Mouse (Mus musculus) stomach, embryonic 14.5 days (tissue): Measurements from ENCODE around the gene Efna4. TPM values are rescaled to one million over a fixed set of nuclear protein-coding genes. Genes with fewer than 3 reads are reported as not detected.

Experiments
- ATAC-seq: fragments of 200-750 bp; cut with Nextera tagmentation; 2 replicates; pipeline ENCODE4 v1.8.0; 2017; ENCODE audit warnings: low read depth, moderate TSS enrichment; ENCODE audit not compliant: insufficient number of reproducible peaks, insufficient read depth, low FRiP score
- H3K27ac ChIP-seq: fragments of 300-500 bp; sonication (generic); 2 replicates; pipeline ENCODE4 v1.5.1; 2014; ENCODE audit warnings: mild to moderate bottlenecking, low read length, moderate library complexity, mixed read lengths
- H3K27me3 ChIP-seq: fragments of 300-500 bp; sonication (generic); 2 replicates; pipeline ENCODE4 v1.6.1; 2014; ENCODE audit warnings: low read length, control low read depth, mixed read lengths; ENCODE audit not compliant: control insufficient read depth, insufficient read depth
- H3K36me3 ChIP-seq: fragments of 300-500 bp; sonication (generic); 2 replicates; pipeline ENCODE4 v1.6.1; 2014; ENCODE audit warnings: mild to moderate bottlenecking, control low read depth, low read length, moderate library complexity, mixed read lengths; ENCODE audit not compliant: control insufficient read depth, insufficient read depth
- H3K4me1 ChIP-seq: fragments of 300-500 bp; sonication (generic); 2 replicates; pipeline ENCODE4 v1.6.1; 2014; ENCODE audit warnings: low read length, control low read depth, mixed read lengths; ENCODE audit not compliant: control insufficient read depth, insufficient read depth
- H3K4me2 ChIP-seq: fragments of 300-500 bp; sonication (generic); replicated peaks from 2 replicates; pipeline ENCODE4 v1.6.1; 2014; ENCODE audit warnings: low read depth, low read length, control low read depth
- H3K4me3 ChIP-seq: fragments of 300-500 bp; sonication (generic); 2 replicates; pipeline ENCODE4 v1.5.1; 2014; ENCODE audit warnings: low read depth, low read length, control low read depth
- H3K9ac ChIP-seq: fragments of 300-500 bp; sonication (generic); replicated peaks from 2 replicates; pipeline ENCODE4 v1.6.1; 2014; ENCODE audit warnings: low read depth, mild to moderate bottlenecking, control low read depth, low read length, moderate library complexity, mixed read lengths
- H3K9me3 ChIP-seq: fragments of 300-500 bp; sonication (generic); 2 replicates; pipeline ENCODE4 v1.6.1; 2016; ENCODE audit warnings: low read depth, low read length, control low read depth; ENCODE audit not compliant: control insufficient read depth
- WGBS: fragments of 180-500 bp; shearing (Covaris S2); extraction: QIAGEN DNeasy Blood & Tissue Kit; methylation state at CpG from one replicate; pipeline ENCODE4 v1.1.7; 2014; 5-methylcytosine and 5-hydroxymethylcytosine counted together
- polyA plus RNA-seq: library from polyadenylated mRNA; unstranded; fragments of >200 nt; fragmentation: Nextera tagmentation; extraction: Ambion mirVana; gene quantifications from 2 replicates; pipeline ENCODE4 v1.2.1, GENCODE M21; 2014

Efna4 gene
- polyA plus RNA-seq, 1 experiment from 2014 or later, result 25.3 TPM

DNA sequence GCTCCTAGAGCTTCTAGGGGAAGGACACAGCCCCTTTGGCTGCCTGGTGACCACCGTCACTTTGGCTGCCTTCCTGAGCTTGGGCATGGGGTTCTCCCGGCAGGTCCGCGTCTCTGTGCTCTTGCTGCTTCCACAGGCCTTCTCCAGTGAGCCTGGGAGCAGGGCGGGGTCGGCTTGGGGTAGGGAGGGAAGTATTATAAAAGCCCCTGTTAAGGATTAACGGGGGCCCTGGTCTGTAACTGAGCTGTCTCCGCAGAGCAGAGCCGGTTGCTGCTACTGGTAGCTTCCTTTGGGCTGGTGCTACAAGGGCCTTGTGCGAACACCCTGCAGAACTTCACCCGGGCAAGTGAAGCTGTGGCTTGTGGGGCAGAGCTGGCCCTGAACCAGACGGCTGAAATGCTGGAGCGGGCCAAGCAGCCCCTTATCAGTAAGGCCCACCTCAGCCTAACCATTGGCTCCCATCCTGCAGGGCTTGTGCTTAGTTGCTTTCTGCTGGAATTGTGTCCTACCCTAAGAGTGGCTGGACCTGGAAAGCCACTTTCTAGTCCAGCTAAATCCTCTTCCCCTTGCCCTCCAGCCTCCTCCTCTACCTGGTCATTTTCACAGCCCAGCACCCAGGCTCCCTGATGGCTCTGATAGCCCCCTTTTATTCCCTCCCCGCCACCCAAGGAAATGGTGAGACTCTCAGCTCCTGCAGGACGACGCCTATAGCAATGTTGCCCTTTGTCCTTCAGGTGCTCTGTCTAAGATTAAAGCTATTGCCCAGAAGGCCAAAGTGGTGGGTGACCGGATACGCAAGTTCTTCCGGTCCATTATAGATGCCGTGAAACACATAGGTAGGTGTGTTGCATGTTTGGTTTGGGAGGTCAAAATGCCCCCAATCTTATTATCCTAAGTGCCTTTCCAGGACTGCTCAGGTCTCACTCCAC is 27.9 kb upstream of the Efna4 start:
- no peak overlapping the region for H3K4me2 ChIP-seq

DNA sequence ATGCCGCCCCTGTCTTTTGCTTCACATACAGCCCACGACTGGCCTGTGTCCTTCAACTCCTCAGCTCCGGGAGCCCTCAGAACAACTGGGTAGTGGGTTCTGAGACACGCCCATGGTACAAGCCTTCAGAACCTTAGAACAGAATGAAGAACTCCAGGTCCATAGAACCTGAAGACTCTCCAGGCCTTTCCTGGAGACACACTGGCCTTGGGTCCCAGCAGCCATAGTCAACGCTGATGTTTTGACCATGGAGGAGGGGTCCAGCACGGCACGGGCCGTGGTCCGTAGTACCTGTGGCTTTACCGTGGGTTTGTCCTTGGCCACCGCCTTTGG is 27.3 kb upstream of the Efna4 start, which contains the start of gene Dcst1:
Dcst1 (minus strand) TSS at position 101 of the 333 bp plus-strand sequence.
- Histone ChIP-seq H3K27ac (no peak within 1 kb of the TSS), H3K9ac (0 out of 2 replicates have a peak within 1 kb of the TSS, but pooled peaks have one; percentile 33), H3K27me3 (no peaks in the 10 kb centered on the region), H3K9me3 (no peaks in the 10 kb centered on the region), H3K4me3 (no peak within 1 kb of the TSS), H3K4me1 (0 out of 2 replicates have a peak, but pooled peaks cover 4% of the 10 kb centered on the region), H3K36me3 (no peaks in the 10 kb centered on the region), H3K4me2 (no peak within 1 kb of the TSS)
- 91% methylated on average over 11 of the region's 11 CpGs for WGBS
- ATAC-seq, result no peak

More for the DNA sequence above, 27.9 kb upstream of the Efna4 start:
- no peaks in the 10 kb centered on the region for H3K36me3 ChIP-seq
- 0 out of 2 replicates have a peak, but pooled peaks cover 4% of the 10 kb centered on the region for H3K4me1 ChIP-seq
- no peak overlapping the region for H3K4me3 ChIP-seq
- H3K9ac ChIP-seq, result 0 out of 2 replicates have a peak overlapping the region, but pooled peaks have one; percentile 33
- H3K27ac ChIP-seq, result no peak overlapping the region
- 63% methylated on average over 20 of the region's 20 CpGs for WGBS
- H3K27me3 ChIP-seq, result no peaks in the 10 kb centered on the region
- no peak for ATAC-seq
- no peaks in the 10 kb centered on the region for H3K9me3 ChIP-seq

DNA sequence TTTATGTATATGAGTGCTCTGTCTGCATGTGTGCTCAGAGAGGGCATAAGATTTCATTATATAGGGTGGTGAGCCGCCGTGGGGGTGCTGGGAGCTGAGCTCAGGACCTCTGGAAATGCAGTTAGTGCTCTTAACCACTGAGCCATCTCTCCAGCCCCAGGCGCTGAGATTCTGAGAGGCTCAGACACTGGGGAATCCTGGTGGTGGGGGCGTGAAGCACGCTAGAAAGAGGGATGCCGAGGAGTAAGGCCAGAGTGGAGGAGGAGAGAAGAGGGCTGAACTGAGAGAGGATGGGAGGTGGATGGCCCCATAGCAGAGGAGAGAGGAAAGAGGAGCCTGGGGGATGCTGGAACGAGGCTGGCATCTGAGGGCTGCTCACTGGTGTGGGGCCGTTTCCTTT is 26.8 kb upstream of the Efna4 start:
- WGBS, result 63% methylated on average over 8 of the region's 8 CpGs
- no peak for ATAC-seq
- H3K4me2 ChIP-seq, result no peak overlapping the region
- no peaks in the 10 kb centered on the region for H3K9me3 ChIP-seq
- H3K9ac ChIP-seq, result no peak overlapping the region
- no peaks in the 10 kb centered on the region for H3K36me3 ChIP-seq
- no peak overlapping the region for H3K4me3 ChIP-seq
- 0 out of 2 replicates have a peak, but pooled peaks cover 4% of the 10 kb centered on the region for H3K4me1 ChIP-seq
- no peaks in the 10 kb centered on the region for H3K27me3 ChIP-seq
- no peak overlapping the region for H3K27ac ChIP-seq

DNA sequence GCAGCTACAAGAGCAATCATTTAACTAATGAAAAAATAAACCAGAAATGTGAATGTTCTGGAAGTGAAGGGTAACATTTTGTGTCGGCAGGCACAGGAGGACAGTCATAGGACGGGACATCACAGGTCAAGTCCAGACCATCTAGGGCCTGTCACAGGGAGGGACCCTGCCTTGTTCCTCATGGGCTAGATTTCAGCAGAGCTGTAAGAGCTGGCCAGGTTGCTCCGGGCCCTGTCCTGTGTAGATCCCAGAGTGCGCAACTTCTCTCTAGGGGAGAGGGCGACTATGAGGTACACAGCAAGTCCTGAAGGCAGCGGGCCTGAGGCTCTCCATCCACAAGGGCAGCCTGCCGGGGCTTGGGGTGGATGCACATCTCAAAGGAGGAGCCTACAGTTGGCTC is 23.8 kb upstream of the Efna4 start, which contains the start of gene Dcst2:
Dcst2 (plus strand) TSS at position 301 of the 400 bp plus-strand sequence.
- Histone ChIP-seq H3K4me3 (no peak within 1 kb of the TSS), H3K9ac (no peak within 1 kb of the TSS), H3K4me1 (0 out of 2 replicates have a peak, but pooled peaks cover 4% of the 10 kb centered on the region), H3K4me2 (no peak within 1 kb of the TSS), H3K9me3 (no peaks in the 10 kb centered on the region), H3K27me3 (no peaks in the 10 kb centered on the region), H3K27ac (no peak within 1 kb of the TSS), H3K36me3 (no peaks in the 10 kb centered on the region)
- 81% methylated on average over 7 of the region's 7 CpGs for WGBS
- no peak for ATAC-seq

DNA sequence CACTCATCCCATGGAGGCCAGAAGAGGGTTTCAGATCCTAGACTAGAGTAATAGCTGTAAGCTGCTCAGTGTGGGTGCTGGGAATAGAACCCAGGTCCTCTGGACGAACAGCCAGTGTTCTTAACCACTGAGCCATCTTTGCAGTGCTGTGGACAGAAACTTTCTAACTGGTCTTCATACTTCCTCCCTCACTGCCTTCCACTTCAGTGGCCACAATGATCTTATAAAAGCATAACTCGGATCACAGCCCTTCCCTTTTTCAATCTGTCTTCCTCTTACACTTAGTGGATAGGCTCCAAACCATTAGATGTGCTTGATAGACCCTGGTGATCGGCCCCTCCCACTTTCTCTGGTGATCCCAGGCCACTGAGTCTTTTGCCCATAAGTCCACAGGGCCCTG is 22.4 kb upstream of the Efna4 start:
- no peak overlapping the region for H3K9ac ChIP-seq
- 78% methylated on average over 3 of the region's 3 CpGs for WGBS
- H3K27me3 ChIP-seq, result no peaks in the 10 kb centered on the region
- H3K9me3 ChIP-seq, result no peaks in the 10 kb centered on the region
- H3K4me2 ChIP-seq, result no peak overlapping the region
- H3K27ac ChIP-seq, result no peak overlapping the region
- no peaks in the 10 kb centered on the region for H3K36me3 ChIP-seq
- no peaks in the 10 kb centered on the region for H3K4me1 ChIP-seq
- ATAC-seq, result no peak
- H3K4me3 ChIP-seq, result no peak overlapping the region

- no peaks in the 10 kb centered on the region for H3K27me3 ChIP-seq
- H3K4me2 ChIP-seq, result no peak overlapping the region
- H3K27ac ChIP-seq, result no peak overlapping the region
- no peaks in the 10 kb centered on the region for H3K36me3 ChIP-seq
- H3K4me3 ChIP-seq, result no peak overlapping the region
- H3K9ac ChIP-seq, result no peak overlapping the region
- 54% methylated on average over 6 of the region's 6 CpGs for WGBS
- no peaks in the 10 kb centered on the region for H3K4me1 ChIP-seq
- H3K9me3 ChIP-seq, result no peaks in the 10 kb centered on the region
- no peak for ATAC-seq
Observed at GRCm38 (mm10) chr3:89359630-89360029, 21.8 kb upstream of the Efna4 start.

DNA sequence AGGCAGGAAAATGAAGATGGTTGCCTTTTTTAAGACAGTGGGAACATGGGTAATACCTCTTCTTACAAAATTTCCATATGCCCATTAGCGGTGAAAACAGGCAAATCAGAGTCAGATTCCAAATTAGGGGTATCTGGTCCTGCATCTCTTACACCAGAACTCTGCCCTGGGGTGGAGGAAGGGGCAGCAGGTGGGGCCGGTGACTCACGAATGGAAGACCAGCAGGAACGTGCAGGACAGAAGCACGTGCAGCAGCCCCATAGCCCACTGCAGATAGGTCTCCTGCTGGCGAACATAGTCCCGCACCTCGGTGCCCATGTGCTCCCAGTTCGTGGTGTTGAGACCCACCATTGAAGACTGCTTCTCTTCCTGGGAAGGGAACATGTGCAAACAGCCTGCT is 18.2 kb upstream of the Efna4 start:
- H3K27ac ChIP-seq, result no peak overlapping the region

GRCm38 (mm10) chr3:89355512-89355902 is 17.7 kb upstream of the Efna4 start:
- H3K9ac ChIP-seq, result no peak overlapping the region

More for the DNA sequence above, 18.2 kb upstream of the Efna4 start:
- Histone ChIP-seq H3K4me2 (no peak overlapping the region), H3K9ac (no peak overlapping the region), H3K27me3 (no peaks in the 10 kb centered on the region), H3K4me1 (no peaks in the 10 kb centered on the region), H3K4me3 (no peak overlapping the region), H3K36me3 (no peaks in the 10 kb centered on the region), H3K9me3 (no peaks in the 10 kb centered on the region)
- 66% methylated on average over 9 of the region's 9 CpGs for WGBS
- ATAC-seq, result no peak

More at GRCm38 (mm10) chr3:89355512-89355902, 17.7 kb upstream of the Efna4 start:
- WGBS, result 73% methylated on average over 6 of the region's 6 CpGs
- H3K4me3 ChIP-seq, result no peak overlapping the region
- ATAC-seq, result no peak
- no peaks in the 10 kb centered on the region for H3K9me3 ChIP-seq
- no peaks in the 10 kb centered on the region for H3K36me3 ChIP-seq
- no peak overlapping the region for H3K27ac ChIP-seq
- no peak overlapping the region for H3K4me2 ChIP-seq
- H3K27me3 ChIP-seq, result no peaks in the 10 kb centered on the region
- peaks cover under 1% of the 10 kb centered on the region; the same call in 1 of the 2 replicates for H3K4me1 ChIP-seq
